Mouse (Mus musculus) embryo, embryonic 11 days (tissue): ENCODE results near the gene Plbd1.

Source experiments
- DNase-seq: peaks from one replicate; pipeline ENCODE4 v3.0.0-alpha.2; 2015

The Plbd1 gene

GRCm38 (mm10) chr6:136661706-136662016, at the start of gene Plbd1:
TSS of gene Plbd1 (minus strand) at chr6:136661928.
- peak; percentile 61 for DNase-seq

GRCm38 (mm10) chr6:136710408-136710807, 48.7 kb upstream of the Plbd1 start:
- no peak for DNase-seq

DNA sequence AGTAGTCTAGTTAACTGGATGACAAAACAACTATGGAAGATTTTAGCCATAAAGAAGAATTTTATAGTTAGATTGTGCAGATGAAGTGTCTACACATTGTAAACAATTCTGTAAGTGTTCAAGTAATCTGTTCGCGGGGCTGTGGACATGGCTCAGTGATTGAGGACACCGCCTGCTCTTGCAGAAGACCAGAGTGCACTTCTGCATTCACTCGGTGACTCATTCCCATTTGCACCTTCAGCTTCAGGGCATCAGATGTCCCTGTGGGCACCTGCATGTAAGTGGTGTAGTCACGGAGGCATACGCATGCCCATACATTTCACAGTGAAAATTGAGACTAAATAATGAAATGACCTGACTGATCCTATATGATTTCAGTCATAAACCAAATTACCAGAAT, 46.9 kb upstream of the Plbd1 start:
- DNase-seq, result no peak

DNA sequence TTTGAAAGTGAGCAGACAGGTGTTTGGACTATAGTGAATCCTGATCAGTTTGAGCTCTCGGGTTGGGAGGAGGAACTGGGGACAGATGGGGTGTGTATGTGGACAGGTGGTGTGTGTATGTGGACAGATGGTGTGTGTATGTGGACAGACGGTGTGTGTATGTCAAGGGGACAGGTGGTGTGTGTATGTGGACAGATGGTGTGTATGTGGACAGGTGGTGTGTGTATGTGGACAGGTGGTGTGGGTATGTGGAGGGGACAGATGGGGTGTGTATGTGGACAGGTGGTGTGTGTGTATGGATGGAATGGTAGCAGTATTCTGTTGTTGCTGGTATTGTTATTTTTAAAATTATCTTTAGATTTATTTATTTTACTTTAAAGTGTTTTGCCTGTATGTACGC, 40.1 kb upstream of the Plbd1 start:
- DNase-seq, result no peak

- DNase-seq, result no peak
Observed at GRCm38 (mm10) chr6:136701185-136701584, 39.5 kb upstream of the Plbd1 start.

DNA sequence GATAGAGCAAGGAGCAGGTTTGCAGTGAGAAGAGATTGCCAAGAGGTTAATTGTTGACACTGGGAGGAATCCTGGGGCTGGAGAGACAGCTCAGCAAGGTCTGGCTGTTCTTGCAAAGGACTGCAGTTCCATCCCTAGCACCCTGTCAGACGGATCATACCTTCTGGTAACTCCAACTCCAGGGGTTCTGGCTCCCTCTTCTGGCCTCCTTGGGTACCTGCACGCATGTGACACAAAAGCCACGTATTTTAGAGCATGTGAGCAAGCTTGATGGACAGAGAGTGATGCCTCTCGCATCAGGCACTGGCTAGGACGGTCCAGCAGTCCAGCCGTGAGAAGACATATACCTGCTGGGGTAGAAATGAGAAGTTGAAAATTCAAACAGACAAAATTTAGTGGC, 29.6 kb upstream of the Plbd1 start:
- DNase-seq, result no peak

- no peak for DNase-seq
Observed at GRCm38 (mm10) chr6:136690527-136690926, 28.8 kb upstream of the Plbd1 start.

GRCm38 (mm10) chr6:136689790-136690413, 28.2 kb upstream of the Plbd1 start:
- no peak for DNase-seq

- no peak for DNase-seq
Observed at GRCm38 (mm10) chr6:136685433-136685832, 23.7 kb upstream of the Plbd1 start.

DNA sequence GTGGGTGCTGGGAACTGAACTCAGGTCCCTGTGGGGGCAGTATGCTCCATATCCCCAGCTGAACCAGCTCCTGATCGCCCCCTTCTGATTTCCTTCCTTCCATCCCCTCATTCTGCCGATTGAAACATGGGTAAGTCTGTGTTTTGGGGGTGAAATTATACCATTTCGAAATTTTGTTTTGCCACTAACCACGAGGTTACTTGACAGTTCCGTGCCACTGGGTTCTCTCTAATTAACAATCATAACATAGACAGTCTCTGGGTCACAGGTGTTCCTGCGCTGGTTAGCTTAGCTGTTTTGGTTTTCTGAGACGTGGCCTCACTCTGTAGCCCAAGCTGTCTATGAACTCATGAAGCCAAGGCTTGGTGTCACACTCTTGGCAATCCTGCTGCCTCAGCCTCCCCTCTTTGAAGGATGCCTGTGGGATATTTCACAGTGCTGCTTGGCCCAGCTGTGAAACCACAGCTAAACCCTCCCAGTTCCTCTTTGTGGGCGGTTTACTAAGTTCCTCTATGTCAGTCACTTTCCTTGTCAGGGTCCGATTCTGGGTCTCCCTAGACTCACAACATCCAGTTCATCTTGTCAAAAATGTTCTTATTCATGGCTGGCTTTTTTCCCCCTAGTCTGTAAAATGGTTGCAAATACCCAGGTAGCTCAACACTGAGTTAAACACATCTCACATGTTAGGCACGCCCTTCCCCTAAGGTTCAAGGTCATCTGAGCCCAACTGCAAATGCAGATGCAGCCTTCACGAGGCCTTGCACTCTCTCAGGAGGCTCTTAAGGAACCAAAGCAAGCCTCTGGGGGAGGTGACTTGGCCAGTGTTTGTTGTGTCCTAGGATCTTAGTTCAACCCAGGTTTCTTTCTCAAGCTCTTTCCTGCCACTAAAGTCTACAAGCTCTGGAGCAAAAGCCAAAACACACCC, 21.9 kb upstream of the Plbd1 start:
- no peak for DNase-seq

DNA sequence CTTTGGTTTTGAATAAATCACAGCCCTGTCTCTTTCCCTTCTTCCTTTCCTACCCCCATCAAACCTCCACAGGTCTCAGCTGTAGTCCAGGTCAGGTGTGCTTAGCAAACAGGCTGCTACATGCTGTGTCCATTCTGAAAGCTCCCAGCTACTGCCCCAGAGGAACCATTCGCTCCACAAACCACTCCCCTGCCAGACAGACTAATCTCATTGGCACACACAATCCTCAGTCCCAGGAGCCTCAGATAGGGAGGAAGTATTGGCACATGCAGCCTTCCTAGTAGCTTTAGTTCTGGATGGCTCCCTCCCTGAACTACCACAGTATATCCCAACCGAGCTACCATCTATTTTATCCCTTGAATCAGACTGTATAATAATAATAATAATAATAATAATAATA, 17.7 kb upstream of the Plbd1 start:
- no peak for DNase-seq

GRCm38 (mm10) chr6:136674935-136675334, 13.2 kb upstream of the Plbd1 start:
- DNase-seq, result no peak

- peak; percentile 31 for DNase-seq
Observed at GRCm38 (mm10) chr6:136672467-136672866, 10.7 kb upstream of the Plbd1 start.

DNA sequence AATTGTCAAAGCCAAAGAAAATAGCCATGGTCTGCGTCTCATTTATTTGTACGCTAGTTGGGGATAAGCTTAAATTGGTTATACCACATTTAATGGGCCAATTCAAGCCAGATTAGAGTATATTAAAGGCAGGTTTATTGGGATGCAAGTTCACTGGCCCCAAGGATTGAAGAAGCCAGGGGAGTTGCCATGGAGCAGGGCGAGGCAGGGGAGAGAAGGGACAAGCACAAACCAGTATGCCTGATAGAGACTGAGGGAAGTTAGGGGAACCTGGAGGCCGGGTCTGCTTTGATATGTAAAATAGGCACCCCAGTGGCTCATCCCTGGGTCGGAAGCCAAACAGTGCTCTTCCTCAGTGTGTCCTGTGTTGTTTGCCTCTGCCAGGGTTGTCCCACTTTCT, 7.5 kb upstream of the Plbd1 start:
- no peak for DNase-seq

GRCm38 (mm10) chr6:136668266-136668986, 6.7 kb upstream of the Plbd1 start:
- no peak for DNase-seq

DNA sequence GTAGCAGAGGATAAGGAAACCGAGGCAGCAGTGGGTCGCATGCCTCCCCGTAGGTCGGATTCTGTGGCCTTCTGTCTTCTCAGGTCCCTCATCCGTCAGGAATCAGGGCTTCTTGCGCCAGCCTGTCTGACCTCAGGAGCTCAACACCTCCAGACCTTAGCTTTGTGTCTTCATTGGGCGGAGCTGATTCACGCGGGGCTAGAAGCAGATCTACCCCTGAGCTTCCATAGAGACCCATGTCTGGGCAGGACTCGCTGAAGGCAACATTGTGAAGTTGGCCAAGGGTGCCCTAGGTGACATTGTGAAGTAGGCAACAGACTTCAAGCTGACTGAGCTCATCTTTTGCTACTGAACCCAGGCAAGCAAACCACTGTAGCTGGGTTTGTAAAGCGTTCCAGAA, 335 bp upstream of the Plbd1 start:
- DNase-seq, result no peak

GRCm38 (mm10) chr6:136660831-136661705, 660 bp downstream of the Plbd1 start:
- DNase-seq, result no peak

DNA sequence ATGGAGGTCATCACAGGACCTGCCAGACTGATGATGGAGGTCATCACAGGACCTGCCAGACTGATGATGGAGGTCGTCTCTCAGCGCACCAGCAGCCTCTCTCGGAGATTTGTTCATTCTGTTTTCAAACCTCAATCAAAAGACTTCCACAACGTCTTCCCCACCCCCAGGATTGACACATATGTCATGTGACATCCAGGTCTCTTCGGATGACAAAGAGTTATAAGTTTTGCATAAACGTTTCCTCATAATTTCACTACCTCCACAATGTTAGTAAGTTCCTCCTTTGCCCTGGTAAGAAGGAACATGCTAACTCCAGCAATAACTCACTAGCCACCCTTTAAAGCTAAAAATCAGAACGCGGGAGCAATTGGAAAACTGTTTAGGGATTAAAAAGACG, 2.5 kb downstream of the Plbd1 start:
- DNase-seq, result no peak

DNA sequence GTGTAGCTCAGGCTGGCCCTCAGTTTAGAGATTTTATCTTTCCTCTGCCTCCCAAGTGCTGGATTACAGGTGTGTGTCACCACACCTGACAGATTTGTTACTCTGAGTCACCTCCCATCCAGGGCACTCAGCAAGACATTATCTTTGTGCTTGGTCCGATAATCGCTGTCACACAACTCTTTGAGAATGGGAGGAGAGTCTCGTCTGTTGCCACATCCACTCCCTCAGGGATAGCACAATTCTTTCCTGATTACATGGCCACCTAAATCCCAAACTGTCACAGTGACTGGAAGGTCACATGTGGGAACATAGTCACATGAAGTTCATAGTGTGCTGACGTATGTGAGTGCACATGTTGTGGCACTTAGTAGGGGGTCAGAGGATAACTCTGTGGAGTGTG, 3.4 kb downstream of the Plbd1 start:
- no peak for DNase-seq

DNA sequence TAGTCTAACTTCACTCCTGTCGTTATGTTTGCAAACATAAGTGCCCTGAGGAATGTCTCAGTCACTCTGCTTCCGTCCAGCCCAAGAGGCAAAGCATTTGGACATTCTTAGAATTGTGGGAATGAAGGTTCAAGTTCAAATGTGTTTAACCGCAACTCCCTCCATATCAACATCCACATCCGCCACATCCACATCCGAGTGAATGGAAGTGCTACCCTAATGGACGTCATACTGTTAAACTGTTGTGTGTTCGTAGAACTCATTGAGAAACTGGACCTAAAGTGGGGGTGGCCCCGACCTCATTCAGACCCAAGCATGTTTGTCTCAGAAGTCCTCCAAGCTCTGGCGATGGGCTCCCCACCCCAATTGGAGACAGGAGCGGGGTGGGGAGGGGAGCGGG, 5.9 kb downstream of the Plbd1 start:
- no peak for DNase-seq

DNA sequence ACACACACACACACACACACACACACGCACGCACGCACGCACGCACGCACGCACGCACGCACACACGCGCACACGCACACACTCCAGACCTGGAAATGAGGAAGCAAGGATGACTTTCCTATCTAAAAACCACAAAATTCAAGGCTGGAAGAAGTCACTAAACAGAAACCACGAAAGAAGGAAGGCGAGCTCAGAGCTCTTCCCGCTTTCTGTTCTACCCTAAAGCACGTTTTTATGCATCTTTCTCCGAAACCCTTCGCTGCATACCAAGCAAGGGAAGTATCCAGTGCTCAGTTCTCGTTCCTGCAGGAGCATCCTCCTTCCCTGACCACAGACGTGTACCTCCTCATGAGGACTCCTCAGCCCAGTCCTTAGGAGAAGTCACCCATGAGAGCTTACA, 7.3 kb downstream of the Plbd1 start:
- DNase-seq, result no peak

DNA sequence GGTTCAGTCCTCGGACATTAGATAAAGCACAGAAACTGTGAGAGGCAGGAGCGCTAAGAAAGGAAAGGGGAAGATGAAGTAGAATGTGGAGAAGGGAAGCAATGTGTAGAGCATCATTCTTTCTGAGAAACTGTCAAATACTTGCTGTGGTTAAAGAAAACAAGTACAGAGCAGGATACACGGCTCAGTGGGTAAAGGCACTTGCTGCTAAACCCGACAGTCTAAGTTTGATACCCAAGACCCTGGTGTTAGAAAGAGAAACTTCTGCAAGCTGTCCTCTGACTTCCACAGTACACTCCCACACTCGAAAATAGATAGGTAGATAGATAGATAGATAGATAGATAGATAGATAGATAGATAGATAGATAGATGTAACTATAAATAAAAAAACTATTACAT, 8.4 kb downstream of the Plbd1 start:
- no peak for DNase-seq

- DNase-seq, result no peak
Observed at GRCm38 (mm10) chr6:136650664-136651063, 11.1 kb downstream of the Plbd1 start.
